Mouse (Mus musculus): ENCODE measurements around the gene Tmem273.

DNA sequence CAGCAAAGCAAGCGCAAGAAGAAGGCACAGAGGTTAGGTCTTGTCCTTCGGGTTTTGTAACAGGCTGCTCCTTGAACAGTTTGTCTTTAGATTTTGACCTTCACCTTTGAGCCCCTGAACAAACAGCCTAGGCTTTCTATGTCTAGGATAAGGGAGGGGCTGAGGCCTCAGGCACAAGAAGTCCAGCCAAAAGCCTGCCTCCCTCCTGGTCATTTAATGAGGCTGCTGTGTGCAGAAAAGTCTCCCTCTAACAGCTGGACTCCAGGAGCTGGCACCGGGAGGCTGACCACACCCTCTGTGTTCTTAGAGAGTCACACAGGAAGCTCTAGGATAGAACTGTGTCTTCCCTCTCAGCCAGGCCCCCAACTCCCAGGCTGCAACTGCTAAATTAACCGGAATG lies 41.4 kb downstream of the Tmem273 start:
- TF ChIP-seq CTCF (IDR thresholded peaks at IDR 0.05) (no peak), EP300 (IDR thresholded peaks at IDR 0.05) (peak; percentile 91)
